Mouse (Mus musculus): Measurements from ENCODE around the gene Gja5.

DNA sequence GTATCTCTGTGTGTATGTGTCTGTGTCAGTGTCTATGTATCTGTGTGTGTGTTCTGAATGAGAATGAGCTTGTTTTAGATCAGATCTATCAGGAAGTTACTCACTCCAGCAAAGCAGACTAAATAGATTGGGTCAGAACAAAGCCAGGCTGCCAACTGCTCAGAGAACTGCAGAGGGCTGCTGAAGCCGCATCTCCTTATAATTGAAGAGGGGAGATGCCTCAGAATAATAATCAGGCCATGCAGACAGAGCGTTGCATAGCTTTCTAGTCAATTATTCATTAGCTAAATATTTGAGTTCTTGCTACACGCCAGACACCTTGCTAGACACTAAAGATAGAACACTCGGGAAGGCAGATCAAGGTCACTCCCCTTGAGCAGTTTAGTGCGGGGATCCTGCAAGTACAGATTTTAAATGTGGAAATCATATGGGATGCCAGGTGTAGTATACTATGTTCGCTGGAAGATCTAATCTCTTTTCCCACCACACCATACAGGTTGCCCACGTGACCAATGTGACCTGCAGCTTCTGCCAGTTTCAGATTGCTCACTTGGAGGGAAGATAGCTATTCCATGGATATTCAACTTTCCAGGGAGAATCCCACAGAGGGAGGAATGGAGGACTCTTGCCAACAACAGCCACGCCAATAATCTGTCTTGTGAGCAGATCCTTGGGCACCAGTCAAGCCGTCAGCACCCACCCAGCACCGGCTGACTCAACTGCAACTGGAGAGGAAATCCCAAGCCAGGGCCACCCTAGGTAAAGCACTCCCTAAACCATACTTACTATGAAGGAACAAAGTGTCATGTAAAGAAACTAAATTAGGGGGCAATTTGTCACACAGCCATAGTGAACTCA, 196.5 kb downstream of the Gja5 start:
- no peak for TF ChIP-seq CTCF (IDR thresholded peaks at IDR 0.05; ENCODE audit: control insufficient read depth, insufficient read depth, low read length)
- no peak for TF ChIP-seq POLR2A (IDR thresholded peaks at IDR 0.05; ENCODE audit: borderline replicate concordance, control insufficient read depth, low read depth, low read length)

Data from bone marrow, adult 2 months (tissue).